Mouse (Mus musculus): ENCODE measurements at regions not wholly inside any gene's neighbourhood (a gene's known extent, or its start where the extent isn't known, plus 50 kb on each side); places are given as distances from the start of the nearest gene placed in this dataset.
A peak's percentile ranks its signal among the peaks of the same experiment; 100 is the strongest.

GRCm38 (mm10) chr7:78045456-78045855, 692.4 kb downstream of the Ntrk3 start:
- peak; percentile 62 for TF ChIP-seq CTCF (conservative IDR thresholded peaks at IDR 0.05)
- no peak overlapping the region for H3K4me3 ChIP-seq
- DNase-seq (ENCODE audit: low spot score in 2 of 2), result no peak

GRCm38 (mm10) chr7:78031032-78031431, 706.8 kb downstream of the Ntrk3 start:
- Histone ChIP-seq H3K27ac (no peak overlapping the region), H3K4me3 (no peak overlapping the region)
- no peak for TF ChIP-seq CTCF (conservative IDR thresholded peaks at IDR 0.05)
- DNase-seq (ENCODE audit: low spot score in 2 of 2), result no peak

More at GRCm38 (mm10) chr7:78045456-78045855, 692.4 kb downstream of the Ntrk3 start:
- no peak overlapping the region for H3K27ac ChIP-seq

- peak; percentile 16 to 35 for DNase-seq (ENCODE audit: low spot score in 2 of 2)
- TF ChIP-seq CTCF (conservative IDR thresholded peaks at IDR 0.05), result no peak
- Histone ChIP-seq H3K4me3 (no peak overlapping the region), H3K27ac (peak overlapping the region; percentile 40)
Observed at GRCm38 (mm10) chr7:78026992-78027615, 710.7 kb downstream of the Ntrk3 start.

- Histone ChIP-seq H3K27ac (peak overlapping the region; percentile 72), H3K4me3 (no peak overlapping the region)
- TF ChIP-seq CTCF (conservative IDR thresholded peaks at IDR 0.05), result no peak
- no peak for DNase-seq (ENCODE audit: low spot score in 2 of 2)
Observed at GRCm38 (mm10) chr7:78023591-78023990, 714.2 kb downstream of the Ntrk3 start.

- no peak for TF ChIP-seq CTCF (conservative IDR thresholded peaks at IDR 0.05)
- Histone ChIP-seq H3K4me3 (no peak overlapping the region), H3K27ac (peak overlapping the region; percentile 72; the same call in 1 of the 2 replicates)
- peak in 1 of 2 experiments; percentile 41 for DNase-seq (ENCODE audit: low spot score in 2 of 2)
Observed at GRCm38 (mm10) chr7:78023075-78023474, 714.7 kb downstream of the Ntrk3 start.

GRCm38 (mm10) chr7:78013631-78014030, 724.2 kb downstream of the Ntrk3 start:
- no peak overlapping the region for H3K4me3 ChIP-seq
- H3K27ac ChIP-seq, result no peak overlapping the region
- no peak for DNase-seq (ENCODE audit: low spot score in 2 of 2)
- TF ChIP-seq CTCF (conservative IDR thresholded peaks at IDR 0.05), result no peak

- DNase-seq (ENCODE audit: low spot score in 2 of 2), result no peak
- no peak for TF ChIP-seq CTCF (conservative IDR thresholded peaks at IDR 0.05)
- H3K27ac ChIP-seq, result no peak overlapping the region
- no peak overlapping the region for H3K4me3 ChIP-seq
Observed at GRCm38 (mm10) chr7:78003086-78003485, 734.7 kb downstream of the Ntrk3 start.

GRCm38 (mm10) chr7:77993840-77994239, 744.0 kb downstream of the Ntrk3 start:
- DNase-seq (ENCODE audit: low spot score in 2 of 2), result peak; percentile 63 to 84
- Histone ChIP-seq H3K27ac (peak overlapping the region; percentile 19; the same call in 1 of the 2 replicates), H3K4me3 (no peak overlapping the region)
- no peak for TF ChIP-seq CTCF (conservative IDR thresholded peaks at IDR 0.05)

GRCm38 (mm10) chr7:77990150-77990549, 747.7 kb downstream of the Ntrk3 start:
- Histone ChIP-seq H3K4me3 (no peak overlapping the region), H3K27ac (no peak overlapping the region)
- no peak for DNase-seq (ENCODE audit: low spot score in 2 of 2)
- no peak for TF ChIP-seq CTCF (conservative IDR thresholded peaks at IDR 0.05)

- TF ChIP-seq CTCF (conservative IDR thresholded peaks at IDR 0.05), result no peak
- Histone ChIP-seq H3K27ac (peak overlapping the region; percentile 32; the same call in 1 of the 2 replicates), H3K4me3 (no peak overlapping the region)
- DNase-seq (ENCODE audit: low spot score in 2 of 2), result peak; percentile 70 to 81
Observed at GRCm38 (mm10) chr7:77988177-77988576, 749.6 kb downstream of the Ntrk3 start.

GRCm38 (mm10) chr7:77966658-77967057, 771.2 kb downstream of the Ntrk3 start:
- DNase-seq (ENCODE audit: low spot score in 2 of 2), result no peak
- Histone ChIP-seq H3K4me3 (no peak overlapping the region), H3K27ac (no peak overlapping the region)
- no peak for TF ChIP-seq CTCF (conservative IDR thresholded peaks at IDR 0.05)

GRCm38 (mm10) chr7:77933366-77933765, 804.4 kb downstream of the Ntrk3 start:
- DNase-seq (ENCODE audit: low spot score in 2 of 2), result no peak
- H3K4me3 ChIP-seq, result no peak overlapping the region
- TF ChIP-seq CTCF (conservative IDR thresholded peaks at IDR 0.05), result no peak
- no peak overlapping the region for H3K27ac ChIP-seq

GRCm38 (mm10) chr7:77928479-77929467, 809.0 kb downstream of the Ntrk3 start:
- no peak overlapping the region for H3K4me3 ChIP-seq
- H3K27ac ChIP-seq, result no peak overlapping the region
- no peak for DNase-seq (ENCODE audit: low spot score in 2 of 2)
- TF ChIP-seq CTCF (conservative IDR thresholded peaks at IDR 0.05), result no peak

Data from layer of hippocampus, adult 2 months (tissue).